Mouse (Mus musculus) stomach, embryonic 14.5 days (tissue): ENCODE data around the gene Tcp10a. TPM values are rescaled to one million over a fixed set of nuclear protein-coding genes. Genes with fewer than 3 reads are reported as not detected.
"Not testable (repeated sequence)": the region's sequence is repeated elsewhere in the genome, so short reads cannot be mapped to it uniquely, and the experiment has no call there.

Experiments used
- ATAC-seq: fragments of 200-750 bp; cut with Nextera tagmentation; 2 replicates; pipeline ENCODE4 v1.8.0; 2017; ENCODE audit warnings: low read depth, moderate TSS enrichment; ENCODE audit not compliant: insufficient number of reproducible peaks, insufficient read depth, low FRiP score
- H3K27ac ChIP-seq: fragments of 300-500 bp; sonication (generic); 2 replicates; pipeline ENCODE4 v1.5.1; 2014; ENCODE audit warnings: mild to moderate bottlenecking, low read length, moderate library complexity, mixed read lengths
- H3K27me3 ChIP-seq: fragments of 300-500 bp; sonication (generic); 2 replicates; pipeline ENCODE4 v1.6.1; 2014; ENCODE audit warnings: low read length, control low read depth, mixed read lengths; ENCODE audit not compliant: control insufficient read depth, insufficient read depth
- H3K36me3 ChIP-seq: fragments of 300-500 bp; sonication (generic); 2 replicates; pipeline ENCODE4 v1.6.1; 2014; ENCODE audit warnings: mild to moderate bottlenecking, control low read depth, low read length, moderate library complexity, mixed read lengths; ENCODE audit not compliant: control insufficient read depth, insufficient read depth
- H3K4me1 ChIP-seq: fragments of 300-500 bp; sonication (generic); 2 replicates; pipeline ENCODE4 v1.6.1; 2014; ENCODE audit warnings: low read length, control low read depth, mixed read lengths; ENCODE audit not compliant: control insufficient read depth, insufficient read depth
- H3K4me2 ChIP-seq: fragments of 300-500 bp; sonication (generic); replicated peaks from 2 replicates; pipeline ENCODE4 v1.6.1; 2014; ENCODE audit warnings: low read depth, low read length, control low read depth
- H3K4me3 ChIP-seq: fragments of 300-500 bp; sonication (generic); 2 replicates; pipeline ENCODE4 v1.5.1; 2014; ENCODE audit warnings: low read depth, low read length, control low read depth
- H3K9ac ChIP-seq: fragments of 300-500 bp; sonication (generic); replicated peaks from 2 replicates; pipeline ENCODE4 v1.6.1; 2014; ENCODE audit warnings: low read depth, mild to moderate bottlenecking, control low read depth, low read length, moderate library complexity, mixed read lengths
- H3K9me3 ChIP-seq: fragments of 300-500 bp; sonication (generic); 2 replicates; pipeline ENCODE4 v1.6.1; 2016; ENCODE audit warnings: low read depth, low read length, control low read depth; ENCODE audit not compliant: control insufficient read depth
- WGBS: fragments of 180-500 bp; shearing (Covaris S2); extraction: QIAGEN DNeasy Blood & Tissue Kit; methylation state at CpG from one replicate; pipeline ENCODE4 v1.1.7; 2014; 5-methylcytosine and 5-hydroxymethylcytosine counted together
- polyA plus RNA-seq: library from polyadenylated mRNA; unstranded; fragments of >200 nt; fragmentation: Nextera tagmentation; extraction: Ambion mirVana; gene quantifications from 2 replicates; pipeline ENCODE4 v1.2.1, GENCODE M21; 2014

The Tcp10a gene
- polyA plus RNA-seq, 1 experiment from 2014 or later: not detected

GRCm38 (mm10) chr17:7377907-7378306 is 53.5 kb downstream of the Tcp10a start:
- not testable (repeated sequence) for H3K4me2 ChIP-seq, H3K36me3 ChIP-seq, H3K27ac ChIP-seq, H3K27me3 ChIP-seq, H3K9ac ChIP-seq, ATAC-seq, H3K9me3 ChIP-seq, H3K4me1 ChIP-seq, H3K4me3 ChIP-seq
- WGBS: 5% methylated on average over 2 of the region's 3 CpGs

- not testable (repeated sequence) for H3K9me3 ChIP-seq, H3K36me3 ChIP-seq, H3K9ac ChIP-seq, H3K4me3 ChIP-seq, H3K4me2 ChIP-seq, ATAC-seq, H3K4me1 ChIP-seq, H3K27ac ChIP-seq, H3K27me3 ChIP-seq
- WGBS: 95% methylated on average over 1 of the region's 3 CpGs
Measured at GRCm38 (mm10) chr17:7382711-7383110, 58.3 kb downstream of the Tcp10a start.

- H3K36me3 ChIP-seq, H3K27ac ChIP-seq, H3K9ac ChIP-seq, H3K4me3 ChIP-seq, ATAC-seq, H3K4me2 ChIP-seq, H3K27me3 ChIP-seq, H3K9me3 ChIP-seq, H3K4me1 ChIP-seq: not testable (repeated sequence)
- WGBS: 78% methylated on average over 10 of the region's 13 CpGs
Measured at GRCm38 (mm10) chr17:7383167-7384143, 59.0 kb downstream of the Tcp10a start.

GRCm38 (mm10) chr17:7385364-7385763 is 60.9 kb downstream of the Tcp10a start, which contains the start of gene Unc93a2:
Unc93a2 (minus strand) TSS chr17:7385464.
- not testable (repeated sequence) for ATAC-seq
- WGBS: 79% methylated on average over 3 of the region's 3 CpGs

GRCm38 (mm10) chr17:7386016-7386415 is 61.6 kb downstream of the Tcp10a start:
- H3K36me3 ChIP-seq, H3K4me2 ChIP-seq, H3K4me1 ChIP-seq, H3K27me3 ChIP-seq, H3K9ac ChIP-seq, H3K4me3 ChIP-seq, H3K9me3 ChIP-seq, H3K27ac ChIP-seq, ATAC-seq: not testable (repeated sequence)
- WGBS: 71% methylated on average over 8 of the region's 8 CpGs

More at GRCm38 (mm10) chr17:7385364-7385763, 60.9 kb downstream of the Tcp10a start, which contains the start of gene Unc93a2:
- not testable (repeated sequence) for H3K27ac ChIP-seq, H3K4me1 ChIP-seq, H3K27me3 ChIP-seq, H3K36me3 ChIP-seq, H3K9ac ChIP-seq, H3K4me2 ChIP-seq, H3K4me3 ChIP-seq, H3K9me3 ChIP-seq

GRCm38 (mm10) chr17:7388341-7388957 is 64.0 kb downstream of the Tcp10a start:
- H3K27me3 ChIP-seq, H3K36me3 ChIP-seq, H3K27ac ChIP-seq, H3K9ac ChIP-seq, H3K9me3 ChIP-seq, H3K4me1 ChIP-seq, H3K4me2 ChIP-seq, H3K4me3 ChIP-seq: not testable (repeated sequence)
- WGBS: no CpG with 5 or more reads among the region's 2 CpGs
- ATAC-seq: 0 out of 2 replicates have a peak, but pooled peaks have one; percentile 39

- H3K4me2 ChIP-seq, ATAC-seq, H3K36me3 ChIP-seq, H3K4me3 ChIP-seq, H3K9me3 ChIP-seq, H3K27ac ChIP-seq, H3K4me1 ChIP-seq, H3K9ac ChIP-seq, H3K27me3 ChIP-seq: not testable (repeated sequence)
- WGBS: 77% methylated on average over 6 of the region's 8 CpGs
Measured at GRCm38 (mm10) chr17:7388958-7389356, 64.5 kb downstream of the Tcp10a start.

- not testable (repeated sequence) for H3K9me3 ChIP-seq
Measured at GRCm38 (mm10) chr17:7389898-7390297, 65.5 kb downstream of the Tcp10a start.

More at GRCm38 (mm10) chr17:7389898-7390297, 65.5 kb downstream of the Tcp10a start:
- ATAC-seq, H3K4me3 ChIP-seq, H3K4me2 ChIP-seq, H3K27me3 ChIP-seq, H3K27ac ChIP-seq, H3K36me3 ChIP-seq, H3K9ac ChIP-seq, H3K4me1 ChIP-seq: not testable (repeated sequence)
- WGBS: 59% methylated on average over 7 of the region's 7 CpGs
